Mouse (Mus musculus): Measurements from ENCODE around the gene Prpf31.

DNA sequence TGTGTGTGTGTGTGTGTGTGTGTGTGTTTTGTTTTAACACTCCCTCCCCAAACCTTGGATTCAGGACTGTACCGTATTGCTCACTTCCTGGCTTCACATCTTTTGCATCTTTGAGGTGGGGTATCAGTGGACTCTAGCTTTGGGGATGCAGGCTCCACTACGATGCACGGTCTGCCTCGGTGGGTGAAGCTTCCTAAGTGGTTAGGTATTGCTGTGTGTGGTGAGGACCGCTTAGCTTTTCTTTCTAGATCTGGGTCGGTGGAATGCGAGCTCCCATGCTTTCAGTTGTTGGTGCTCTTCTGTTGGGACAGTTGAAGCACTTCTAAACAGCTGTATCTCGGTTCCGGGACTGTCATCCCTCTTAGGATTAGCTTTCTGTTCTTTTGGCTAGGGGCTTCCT is 16.4 kb downstream of the Prpf31 start:
- TF ChIP-seq CTCF (IDR thresholded peaks at IDR 0.05; ENCODE audit: low read depth, low read length) (no peak), POLR2AphosphoS5 (IDR thresholded peaks at IDR 0.05; ENCODE audit: insufficient replicate concordance, low read depth, low read length) (no peak)
